Mouse (Mus musculus) ES-CJ7 (cell line): ENCODE measurements around the gene Glis3.

Experiments used
- DNase-seq: peaks from one replicate; pipeline ENCODE4 v3.0.0; 2011; ENCODE audit warnings: low read depth, low spot score

Glis3 gene

GRCm38 (mm10) chr19:28478055-28478454, 201.8 kb downstream of the Glis3 start:
- peak; percentile 49 for DNase-seq

GRCm38 (mm10) chr19:28477326-28477863, 202.5 kb downstream of the Glis3 start:
- no peak for DNase-seq

- peak; percentile 56 for DNase-seq
These were observed 206.3 kb downstream of the Glis3 start for GRCm38 (mm10) chr19:28473621-28474020.

GRCm38 (mm10) chr19:28471144-28471543, 208.7 kb downstream of the Glis3 start:
- DNase-seq, result no peak

- no peak for DNase-seq
These were observed 214.1 kb downstream of the Glis3 start for GRCm38 (mm10) chr19:28465779-28466178.

GRCm38 (mm10) chr19:28454331-28454730, 225.5 kb downstream of the Glis3 start:
- no peak for DNase-seq

GRCm38 (mm10) chr19:28452951-28453520, 226.8 kb downstream of the Glis3 start:
- DNase-seq, result no peak

GRCm38 (mm10) chr19:28448811-28449210, 231.1 kb downstream of the Glis3 start:
- no peak for DNase-seq

GRCm38 (mm10) chr19:28442161-28442560, 237.7 kb downstream of the Glis3 start:
- no peak for DNase-seq

- DNase-seq, result no peak
These were observed 243.3 kb downstream of the Glis3 start for GRCm38 (mm10) chr19:28436457-28437148.

GRCm38 (mm10) chr19:28428220-28428816, 251.6 kb downstream of the Glis3 start:
- DNase-seq, result no peak

GRCm38 (mm10) chr19:28424180-28424579, 255.7 kb downstream of the Glis3 start:
- DNase-seq, result no peak

GRCm38 (mm10) chr19:28422939-28423338, 256.9 kb downstream of the Glis3 start:
- DNase-seq, result no peak

- DNase-seq, result no peak
These were observed 263.8 kb downstream of the Glis3 start for GRCm38 (mm10) chr19:28416069-28416468.

- DNase-seq, result no peak
These were observed 271.1 kb downstream of the Glis3 start for GRCm38 (mm10) chr19:28408787-28409186.

GRCm38 (mm10) chr19:28402956-28403355, 276.9 kb downstream of the Glis3 start:
- no peak for DNase-seq

- no peak for DNase-seq
These were observed 284.4 kb downstream of the Glis3 start for GRCm38 (mm10) chr19:28395584-28395861.

GRCm38 (mm10) chr19:28394826-28395583, 284.9 kb downstream of the Glis3 start:
- DNase-seq, result no peak

GRCm38 (mm10) chr19:28393766-28394165, 286.1 kb downstream of the Glis3 start:
- DNase-seq, result no peak

- no peak for DNase-seq
These were observed 287.0 kb downstream of the Glis3 start for GRCm38 (mm10) chr19:28392838-28393237.

- DNase-seq, result no peak
These were observed 289.0 kb downstream of the Glis3 start for GRCm38 (mm10) chr19:28390920-28391319.

GRCm38 (mm10) chr19:28389146-28389545, 290.7 kb downstream of the Glis3 start:
- no peak for DNase-seq
